Mouse (Mus musculus) G1E (cell line): Measurements from ENCODE around the gene Plxnc1. TPM values are rescaled to one million over a fixed set of nuclear protein-coding genes. Genes with fewer than 3 reads are reported as not detected.

ENCODE experiments used
- ATAC-seq: 2 replicates; pipeline ENCODE4 v1.8.0; 2016; ENCODE audit warnings: mild to moderate bottlenecking; ENCODE audit not compliant: insufficient number of reproducible peaks, poor library complexity, low FRiP score, severe bottlenecking; ENCODE audit errors: extremely low read depth
- DNase-seq: peaks from one replicate; pipeline ENCODE4 v3.0.0; 2012; ENCODE audit warnings: low spot score
- H3K27me3 ChIP-seq: 2 replicates; pipeline ENCODE4 v1.6.1; 2012; ENCODE audit warnings: mild to moderate bottlenecking, low read length, inconsistent platforms; ENCODE audit not compliant: insufficient read depth
- H3K36me3 ChIP-seq: replicated peaks from 2 replicates; pipeline ENCODE3; 2012; ENCODE audit warnings: mild to moderate bottlenecking, inconsistent platforms
- H3K4me1 ChIP-seq: 2 replicates; pipeline ENCODE4 v1.6.1; 2012; ENCODE audit warnings: low read depth, low read length, inconsistent platforms, mixed read lengths; ENCODE audit not compliant: insufficient read depth
- H3K4me3 ChIP-seq: 2 replicates; pipeline ENCODE4 v1.5.1; 2012; ENCODE audit warnings: low read depth, mild to moderate bottlenecking, inconsistent platforms, low read length, moderate library complexity, mixed read lengths
- H3K9me3 ChIP-seq: replicated peaks from 2 replicates; pipeline ENCODE4 v1.6.1; 2012; ENCODE audit warnings: inconsistent platforms
- CTCF ChIP-seq: IDR thresholded peaks from 2 replicates; pipeline ENCODE4 v1.5.1; 2012; ENCODE audit warnings: low read depth, low read length, inconsistent platforms, mixed read lengths
- GATA1 ChIP-seq: IDR thresholded peaks from 2 replicates; pipeline ENCODE4 v1.6.1; 2012; ENCODE audit warnings: borderline replicate concordance, low read length, inconsistent platforms, mixed read lengths
- GATA2 ChIP-seq: IDR thresholded peaks from 2 replicates; pipeline ENCODE4 v1.6.1; 2012; ENCODE audit warnings: low read depth, low read length, inconsistent platforms, borderline replicate concordance
- POLR2AphosphoS5 ChIP-seq: IDR thresholded peaks from 2 replicates; pipeline ENCODE4 v1.6.1; 2012; ENCODE audit warnings: low read depth, low read length, inconsistent platforms; ENCODE audit not compliant: insufficient replicate concordance
- TAL1 ChIP-seq: conservative IDR thresholded peaks from 2 replicates; pipeline ENCODE4 v1.6.1; 2012; ENCODE audit warnings: low read depth, low read length, inconsistent platforms, mixed read lengths
- polyA plus RNA-seq: library from polyadenylated mRNA; stranded (reverse); fragments of >175 nt; gene quantifications from 2 replicates; pipeline ENCODE4 v1.2.3, GENCODE M21; 2012
- total RNA-seq, 2 experiments: library from RNA; stranded (forward) in 1 of 2; stranded (reverse) in 1 of 2; fragments of 200-1000 nt in 1 of 2; fragments of >200 nt in 1 of 2; fragmentation: Nextera tagmentation in 1 of 2; gene quantifications; 2 replicates each; pipeline ENCODE4 v1.2.3; 2014 to 2017

Gene Plxnc1
- total and polyA plus RNA-seq, 3 experiments: 23.0 to 163 (median 131) TPM

GRCm38 (mm10) chr10:94982528-94982927, 37.9 kb upstream of the Plxnc1 start:
- Histone ChIP-seq H3K27me3 (peaks cover 21% of the 10 kb centered on the region), H3K36me3 (no peaks in the 10 kb centered on the region), H3K4me1 (no peaks in the 10 kb centered on the region), H3K9me3 (peaks cover 26% of the 10 kb centered on the region), H3K4me3 (no peak overlapping the region)
- DNase-seq (no peak), ATAC-seq (no peak)
- TF ChIP-seq POLR2AphosphoS5 (no peak), TAL1 (no peak), CTCF (no peak), GATA1 (no peak), GATA2 (no peak)

- Histone ChIP-seq H3K36me3 (no peaks in the 10 kb centered on the region), H3K9me3 (peaks cover 26% of the 10 kb centered on the region), H3K4me1 (no peaks in the 10 kb centered on the region), H3K4me3 (no peak overlapping the region), H3K27me3 (peaks cover 22% of the 10 kb centered on the region)
- DNase-seq (no peak), ATAC-seq (no peak)
- no peak for TF ChIP-seq GATA2
Observed at GRCm38 (mm10) chr10:94981466-94982138, 37.0 kb upstream of the Plxnc1 start.

- Histone ChIP-seq H3K36me3 (no peaks in the 10 kb centered on the region), H3K9me3 (peaks cover 14% of the 10 kb centered on the region), H3K4me1 (peaks cover 2% of the 10 kb centered on the region), H3K4me3 (no peak overlapping the region), H3K27me3 (peaks cover 17% of the 10 kb centered on the region)
- DNase-seq: no peak
- ATAC-seq: no peak
- TF ChIP-seq POLR2AphosphoS5: no peak
- no peak for TF ChIP-seq GATA2
- no peak for TF ChIP-seq GATA1
- no peak for TF ChIP-seq TAL1
- TF ChIP-seq CTCF: no peak
Observed at GRCm38 (mm10) chr10:94978265-94978822, 33.7 kb upstream of the Plxnc1 start.

- DNase-seq (no peak), ATAC-seq (no peak)
- Histone ChIP-seq H3K27me3 (peaks cover 25% of the 10 kb centered on the region), H3K36me3 (no peaks in the 10 kb centered on the region), H3K4me1 (peaks cover 2% of the 10 kb centered on the region), H3K4me3 (no peak overlapping the region), H3K9me3 (no peaks in the 10 kb centered on the region)
- TF ChIP-seq CTCF (peak; percentile 19; the same call in 1 of the 2 replicates), POLR2AphosphoS5 (no peak)
Observed at GRCm38 (mm10) chr10:94976329-94976728, 31.7 kb upstream of the Plxnc1 start.

- Histone ChIP-seq H3K4me1 (peaks cover 2% of the 10 kb centered on the region), H3K36me3 (no peaks in the 10 kb centered on the region), H3K9me3 (no peaks in the 10 kb centered on the region), H3K4me3 (no peak overlapping the region), H3K27me3 (peaks cover 27% of the 10 kb centered on the region)
- TF ChIP-seq POLR2AphosphoS5 (no peak), TAL1 (no peak), GATA2 (no peak), CTCF (no peak), GATA1 (no peak)
- no peak for ATAC-seq
- DNase-seq: no peak
Observed at GRCm38 (mm10) chr10:94975099-94975496, 30.5 kb upstream of the Plxnc1 start.

GRCm38 (mm10) chr10:94974345-94975098, 29.9 kb upstream of the Plxnc1 start:
- no peaks in the 10 kb centered on the region for H3K36me3 ChIP-seq
- TF ChIP-seq GATA2: no peak
- TF ChIP-seq TAL1: no peak
- no peak for TF ChIP-seq POLR2AphosphoS5
- no peak for TF ChIP-seq CTCF
- no peak for TF ChIP-seq GATA1
- no peaks in the 10 kb centered on the region for H3K9me3 ChIP-seq
- DNase-seq (no peak), ATAC-seq (no peak)
- no peak overlapping the region for H3K4me3 ChIP-seq
- H3K27me3 ChIP-seq: peaks cover 27% of the 10 kb centered on the region
- peaks cover 2% of the 10 kb centered on the region for H3K4me1 ChIP-seq
